Mouse (Mus musculus) embryo, embryonic 11.5 days (tissue): ENCODE data around the gene Grk4.
"Not testable (repeated sequence)": the region's sequence is repeated elsewhere in the genome, so short reads cannot be mapped to it uniquely, and the experiment has no call there.

ENCODE experiments used
- DNase-seq: peaks from one replicate; pipeline ENCODE4 v3.0.0-alpha.2; 2012; ENCODE audit warnings: low read depth, low spot score

Grk4 gene

GRCm38 (mm10) chr5:34708436-34708835 lies 48.3 kb downstream of the Grk4 start:
- DNase-seq: no peak

DNA sequence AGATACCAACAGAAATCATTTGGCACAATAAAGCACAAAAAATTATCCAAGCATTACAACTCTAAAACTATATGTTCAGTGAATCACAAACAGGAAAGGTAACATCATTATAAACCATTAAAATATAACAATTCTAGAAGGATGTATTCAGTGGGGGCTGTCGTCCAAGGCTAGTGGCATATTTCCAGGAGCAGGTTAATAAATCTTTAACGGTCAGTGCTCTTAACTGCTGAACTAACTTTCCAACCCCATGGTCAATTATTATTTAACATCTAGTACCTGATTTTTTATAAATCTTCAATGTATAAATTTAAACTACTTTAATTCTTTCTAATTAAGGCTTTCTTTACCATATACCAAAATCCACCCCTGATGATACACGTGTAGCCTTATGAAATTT lies 54.2 kb downstream of the Grk4 start:
- not testable (repeated sequence) for DNase-seq

- no peak for DNase-seq
Measured at GRCm38 (mm10) chr5:34714816-34715215, 54.6 kb downstream of the Grk4 start.

DNA sequence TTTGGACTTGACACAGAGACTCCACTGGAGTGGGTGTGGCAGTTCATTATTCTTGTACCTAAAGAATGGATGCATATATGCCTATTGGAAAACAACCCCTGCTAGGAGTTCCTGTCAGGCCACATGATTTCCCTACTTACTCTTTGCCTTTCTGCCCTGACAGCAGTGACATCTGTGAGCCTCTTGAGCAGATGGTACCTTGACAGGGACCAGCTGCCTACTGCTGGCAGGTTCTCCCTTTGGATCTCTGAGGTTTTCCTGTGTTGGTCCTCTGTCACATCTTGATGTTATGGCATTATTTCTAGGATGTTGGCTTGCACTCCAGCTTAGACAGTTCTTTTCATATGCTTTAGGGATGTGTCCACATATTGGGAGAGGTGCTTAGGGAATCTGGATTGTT lies 69.0 kb downstream of the Grk4 start:
- no peak for DNase-seq

- no peak for DNase-seq
Measured at GRCm38 (mm10) chr5:34730255-34730654, 70.1 kb downstream of the Grk4 start.

- no peak for DNase-seq
Measured at GRCm38 (mm10) chr5:34751477-34751876, 91.3 kb downstream of the Grk4 start.

DNA sequence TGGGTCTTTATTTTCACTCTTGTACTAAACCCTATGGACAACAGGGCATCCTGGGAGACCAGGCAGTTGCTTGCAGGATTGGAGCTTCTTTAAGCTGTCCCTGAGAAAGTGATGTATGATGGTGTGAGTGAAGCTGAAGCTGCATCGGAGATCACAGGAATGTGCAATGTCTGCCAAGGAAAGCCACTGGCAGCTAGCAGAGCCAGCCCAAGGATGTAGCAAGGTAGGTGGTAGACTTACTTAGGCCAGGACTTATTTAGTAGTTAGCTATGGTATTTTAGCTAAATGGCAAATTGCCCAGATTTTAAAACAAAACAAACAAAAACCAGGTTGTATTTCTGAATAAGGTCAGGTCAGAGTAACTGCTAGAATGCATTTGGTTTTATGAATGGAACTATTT lies 98.6 kb downstream of the Grk4 start:
- no peak for DNase-seq

DNA sequence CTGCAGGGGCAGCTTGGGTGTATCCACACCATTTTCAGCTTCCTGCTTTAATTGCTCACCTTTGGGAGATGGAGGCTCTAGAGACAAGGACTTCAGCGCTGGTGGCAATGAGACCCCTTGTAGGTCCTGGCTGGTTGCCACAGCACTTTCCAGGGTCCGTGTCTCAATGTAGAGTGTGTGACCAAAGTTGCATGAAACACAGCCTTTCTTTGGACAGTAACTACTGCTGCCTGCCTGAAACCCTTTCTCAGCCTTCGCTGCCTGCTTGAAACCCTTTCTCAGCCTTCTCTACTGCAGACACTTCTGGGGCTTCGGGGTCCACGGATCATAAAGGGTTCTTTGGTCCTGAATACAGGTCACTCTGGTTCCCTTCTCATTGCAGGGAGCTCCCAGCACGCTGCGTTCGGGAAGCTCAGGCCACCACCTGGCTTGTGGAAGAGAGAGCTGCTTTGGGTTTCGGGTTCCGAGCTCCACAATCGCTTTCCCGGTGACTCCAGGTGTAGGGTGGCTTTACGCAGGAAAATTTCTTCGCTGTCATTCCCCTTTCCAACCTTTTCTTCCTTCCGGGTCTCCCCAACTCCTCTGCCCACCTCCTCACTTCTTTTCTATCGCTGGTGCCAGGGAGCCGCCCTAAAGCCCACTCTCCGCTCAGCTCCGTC lies 100.8 kb downstream of the Grk4 start:
- peak; percentile 7 for DNase-seq

DNA sequence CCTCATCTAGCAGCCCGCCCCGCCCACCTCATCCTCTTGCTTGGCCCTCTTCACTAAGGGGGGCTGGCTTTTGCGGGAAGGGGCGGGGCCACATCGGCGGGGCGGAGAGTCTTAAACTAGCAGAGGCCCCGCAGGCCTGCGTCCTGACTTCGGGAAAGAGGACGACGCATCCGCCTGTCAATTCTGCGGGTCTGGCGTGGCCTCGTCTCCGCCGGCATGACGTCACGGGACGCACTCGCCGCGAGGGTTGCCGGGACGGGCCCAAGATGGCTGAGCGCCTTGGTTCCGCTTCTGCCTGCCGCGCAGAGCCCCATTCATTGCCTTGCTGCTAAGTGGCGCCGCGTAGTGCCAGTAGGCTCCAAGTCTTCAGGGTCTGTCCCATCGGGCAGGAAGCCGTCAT lies 101.3 kb downstream of the Grk4 start, which contains the start of gene Htt:
TSS of gene Htt (plus strand) at position 232 of the 400 bp plus-strand sequence.
- DNase-seq: peak; percentile 96

GRCm38 (mm10) chr5:34761934-34762611 lies 101.9 kb downstream of the Grk4 start:
- peak; percentile 17 for DNase-seq

DNA sequence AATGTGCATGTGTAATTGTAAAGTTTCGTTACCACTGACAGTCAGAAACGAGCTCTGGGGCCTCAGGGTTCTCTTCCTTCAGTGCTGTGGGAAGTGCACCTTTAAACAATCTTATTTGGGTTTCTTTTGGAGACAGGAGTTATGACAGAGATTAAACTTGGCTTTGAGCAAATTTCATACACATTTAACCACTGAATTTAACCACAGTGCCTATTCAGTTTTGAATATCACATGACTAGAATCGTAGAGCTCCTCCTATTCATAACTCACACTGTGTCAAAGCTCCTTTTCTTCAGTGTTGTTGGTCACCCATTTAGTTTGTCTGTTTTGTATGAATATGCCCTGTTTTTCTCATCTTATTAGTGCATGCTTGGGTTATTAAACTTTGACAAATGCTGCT lies 111.6 kb downstream of the Grk4 start:
- no peak for DNase-seq

DNA sequence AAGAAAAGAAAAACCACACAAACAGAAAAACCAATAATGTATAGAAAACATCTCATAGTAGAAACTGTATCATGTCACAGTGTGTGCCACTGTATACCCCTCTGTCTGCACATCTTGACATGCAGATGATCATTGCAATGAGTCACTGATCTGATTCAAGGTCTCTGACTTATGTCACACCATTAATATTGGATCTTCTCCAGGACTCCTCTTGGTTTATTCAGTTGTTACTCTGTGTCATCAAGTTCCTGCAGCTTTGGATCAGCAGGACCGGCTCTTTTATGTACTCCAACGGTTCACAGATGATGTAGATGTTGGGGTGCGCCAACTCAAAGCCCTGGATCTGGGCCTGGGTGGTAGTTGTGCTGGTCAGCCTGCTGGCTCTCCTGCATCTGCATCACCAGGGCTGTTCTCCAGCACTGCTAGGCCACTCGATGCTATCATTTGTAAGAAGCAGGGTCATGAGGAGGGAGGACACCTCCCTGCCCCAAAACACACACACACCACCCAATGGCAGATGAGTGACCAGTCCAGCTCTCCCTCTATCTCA lies 112.6 kb downstream of the Grk4 start:
- DNase-seq: no peak

GRCm38 (mm10) chr5:34773392-34773791 lies 113.2 kb downstream of the Grk4 start:
- DNase-seq: no peak

GRCm38 (mm10) chr5:34785027-34785426 lies 124.8 kb downstream of the Grk4 start:
- no peak for DNase-seq

GRCm38 (mm10) chr5:34791141-34791540 lies 131.0 kb downstream of the Grk4 start:
- no peak for DNase-seq

DNA sequence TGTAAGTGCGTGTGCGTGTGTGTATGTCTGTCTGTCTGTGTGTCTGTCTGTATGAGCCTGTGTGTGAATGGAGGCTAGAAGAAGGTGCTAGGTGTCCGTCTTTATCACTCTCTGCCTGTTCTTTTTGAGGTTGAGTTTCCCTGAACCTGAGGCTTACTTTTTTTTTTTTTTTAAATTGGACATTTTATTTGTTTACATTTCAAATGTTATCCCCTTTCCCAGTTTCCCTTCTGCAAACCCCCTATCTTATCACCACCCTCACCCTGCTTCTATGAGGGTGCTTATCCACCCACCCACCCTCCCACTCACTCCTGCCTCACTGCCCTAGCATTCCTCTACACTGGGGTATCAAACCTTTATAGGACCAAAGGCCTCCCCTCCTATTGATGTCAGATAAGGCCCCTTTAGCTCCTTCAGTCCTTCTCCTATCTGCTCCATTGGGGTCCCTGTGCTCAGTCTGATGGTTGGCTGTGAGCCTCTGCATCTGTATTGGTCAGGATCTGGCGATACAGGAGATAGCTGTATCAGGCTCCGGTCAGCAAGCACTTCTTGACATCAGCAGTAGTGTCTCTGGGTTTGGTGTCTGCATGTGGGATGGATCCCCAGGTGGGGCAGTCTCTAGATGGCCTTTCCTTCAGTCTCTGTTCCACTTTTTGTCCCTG lies 140.2 kb downstream of the Grk4 start:
- DNase-seq: no peak
